Mouse (Mus musculus) kidney, postnatal 4 days (tissue): Measurements from ENCODE around the gene Klrb1.
A peak's percentile ranks its signal among the peaks of the same experiment; 100 is the strongest.
"Not testable (repeated sequence)": the region's sequence is repeated elsewhere in the genome, so short reads cannot be mapped to it uniquely, and the experiment has no call there.

ENCODE experiments used
- DNase-seq, 2 experiments: peaks; one replicate each; pipeline ENCODE4 v3.0.0; 2021; ENCODE audit warnings: mixed read lengths in 2 of 2

The Klrb1 gene

GRCm38 (mm10) chr6:128722959-128723358 lies at the start of gene Klrb1:
Gene Klrb1, minus strand, starts transcription at chr6:128723059.
- no peak for DNase-seq

- no peak for DNase-seq
Measured at GRCm38 (mm10) chr6:128769481-128770253, 46.8 kb upstream of the Klrb1 start.

- no peak for DNase-seq
Measured at GRCm38 (mm10) chr6:128768047-128768446, 45.2 kb upstream of the Klrb1 start.

- DNase-seq = peak; percentile 68 to 72
Measured at GRCm38 (mm10) chr6:128766486-128767254, 43.8 kb upstream of the Klrb1 start.

- DNase-seq = no peak
Measured at GRCm38 (mm10) chr6:128765211-128765610, 42.4 kb upstream of the Klrb1 start.

GRCm38 (mm10) chr6:128764598-128764997 lies 41.7 kb upstream of the Klrb1 start:
- no peak for DNase-seq

- DNase-seq = peak; percentile 90 to 95
Measured at GRCm38 (mm10) chr6:128763736-128764523, 41.1 kb upstream of the Klrb1 start.

- DNase-seq = peak in 1 of 2 experiments; percentile 7
Measured at GRCm38 (mm10) chr6:128762892-128763670, 40.2 kb upstream of the Klrb1 start.

- DNase-seq = no peak
Measured at GRCm38 (mm10) chr6:128761144-128761540, 38.3 kb upstream of the Klrb1 start.

GRCm38 (mm10) chr6:128760416-128761143 lies 37.7 kb upstream of the Klrb1 start:
- peak; percentile 88 to 90 for DNase-seq

- peak; percentile 93 to 94 for DNase-seq
Measured at GRCm38 (mm10) chr6:128760016-128760415, 37.2 kb upstream of the Klrb1 start.

GRCm38 (mm10) chr6:128759221-128759950 lies 36.5 kb upstream of the Klrb1 start:
- DNase-seq = no peak

GRCm38 (mm10) chr6:128755402-128755763 lies 32.5 kb upstream of the Klrb1 start:
- DNase-seq = not testable (repeated sequence)

GRCm38 (mm10) chr6:128754748-128755401 lies 32.0 kb upstream of the Klrb1 start:
- not testable (repeated sequence) for DNase-seq

GRCm38 (mm10) chr6:128754265-128754664 lies 31.4 kb upstream of the Klrb1 start:
- DNase-seq = peak in 1 of 2 experiments; percentile 39

GRCm38 (mm10) chr6:128753610-128754224 lies 30.9 kb upstream of the Klrb1 start:
- DNase-seq = peak; percentile 84 to 90

- not testable (repeated sequence) for DNase-seq
Measured at GRCm38 (mm10) chr6:128747006-128747405, 24.1 kb upstream of the Klrb1 start.

GRCm38 (mm10) chr6:128737445-128737844 lies 14.6 kb upstream of the Klrb1 start:
- no peak for DNase-seq

GRCm38 (mm10) chr6:128736100-128736499 lies 13.2 kb upstream of the Klrb1 start:
- DNase-seq = peak; percentile 40 to 48

- DNase-seq = peak in 1 of 2 experiments; percentile 25
Measured at GRCm38 (mm10) chr6:128734896-128735295, 12.0 kb upstream of the Klrb1 start.
